Mouse (Mus musculus): ENCODE data around the gene Mrps35. TPM values are rescaled to one million over a fixed set of nuclear protein-coding genes. Genes with fewer than 3 reads are reported as not detected.

The Mrps35 gene
- polyA plus RNA-seq (2012; rRNA removed; ENCODE audit: low replicate concordance): 4.9 and 6.9 TPM in 2 replicates

GRCm38 (mm10) chr6:147042291-147043290 lies at the start of gene Mrps35:
Gene Mrps35 (plus strand): TSS chr6:147042764.

GRCm38 (mm10) chr6:147032303-147032925 lies 10.2 kb upstream of the Mrps35 start, which contains the start of gene Rep15:
Gene Rep15 (plus strand): TSS chr6:147032584.

GRCm38 (mm10) chr6:147086594-147087225 lies 44.1 kb downstream of the Mrps35 start, which contains the start of gene Mansc4:
Gene Mansc4 (minus strand): TSS chr6:147087032.

GRCm38 (mm10) chr6:147091136-147092120 lies 48.9 kb downstream of the Mrps35 start, which contains the start of gene Klhl42:
Gene Klhl42 (plus strand): TSS chr6:147091379.

Other genes starting within 250 kb of the Mrps35 start
- gene Arntl2, start 246.7 kb upstream of the Mrps35 start, polyA plus RNA-seq (2012; rRNA removed; ENCODE audit: low replicate concordance): 0.15 and 0.60 TPM in 2 replicates
- gene Smco2, start 192.7 kb upstream of the Mrps35 start, polyA plus RNA-seq (2012; rRNA removed; ENCODE audit: low replicate concordance): not detected in 2 replicates
- gene Ppfibp1, start 154.3 kb upstream of the Mrps35 start, polyA plus RNA-seq (2012; rRNA removed; ENCODE audit: low replicate concordance): 1.3 and 3.8 TPM in 2 replicates
- not detected in 2 replicates for gene 1700034J05Rik, start 88.3 kb upstream of the Mrps35 start, polyA plus RNA-seq (2012; rRNA removed; ENCODE audit: low replicate concordance)
- 1.9 and 3.5 TPM in 2 replicates for gene Rep15, start 10.2 kb upstream of the Mrps35 start, polyA plus RNA-seq (2012; rRNA removed; ENCODE audit: low replicate concordance)
- gene Mansc4, start 44.3 kb downstream of the Mrps35 start, polyA plus RNA-seq (2012; rRNA removed; ENCODE audit: low replicate concordance): not detected in 2 replicates
- 3.0 TPM in 2 replicates for gene Klhl42, start 48.6 kb downstream of the Mrps35 start, polyA plus RNA-seq (2012; rRNA removed; ENCODE audit: low replicate concordance)
- 0.26 and 0.34 TPM in 2 replicates for gene Pthlh, start 221.4 kb downstream of the Mrps35 start, polyA plus RNA-seq (2012; rRNA removed; ENCODE audit: low replicate concordance)

Measured in duodenum, adult 2 months (tissue).